Mouse (Mus musculus) ES-Bruce4 (cell line): Measurements from ENCODE around the gene Pomp. TPM values are rescaled to one million over a fixed set of nuclear protein-coding genes. Genes with fewer than 3 reads are reported as not detected.

ENCODE experiments used
- H3K27ac ChIP-seq: 2 replicates; pipeline ENCODE4 v1.5.1; 2012; ENCODE audit warnings: low read length, inconsistent platforms; ENCODE audit not compliant: insufficient read depth
- H3K27me3 ChIP-seq: 2 replicates; pipeline ENCODE4 v1.6.1; 2012; ENCODE audit warnings: mild to moderate bottlenecking, low read length, inconsistent platforms; ENCODE audit not compliant: control insufficient read depth, poor library complexity, insufficient read depth, severe bottlenecking
- H3K36me3 ChIP-seq: 2 replicates; pipeline ENCODE4 v1.6.1; 2012; ENCODE audit warnings: inconsistent platforms, mild to moderate bottlenecking, low read length, moderate library complexity; ENCODE audit not compliant: control insufficient read depth, poor library complexity, insufficient read depth, severe bottlenecking
- H3K4me1 ChIP-seq: one replicate; pipeline ENCODE4 v1.8.1; 2011; ENCODE audit warnings: low read length; ENCODE audit not compliant: control insufficient read depth, insufficient read depth
- H3K4me3 ChIP-seq: 2 replicates; pipeline ENCODE4 v1.5.1; 2011; ENCODE audit warnings: low read depth, mild to moderate bottlenecking, low read length
- H3K9ac ChIP-seq: 2 replicates; pipeline ENCODE4 v1.6.1; 2012; ENCODE audit warnings: low read depth, mild to moderate bottlenecking, inconsistent platforms; ENCODE audit not compliant: poor library complexity, severe bottlenecking
- H3K9me3 ChIP-seq: replicated peaks from 2 replicates; pipeline ENCODE4 v1.6.1; 2012; ENCODE audit warnings: mild to moderate bottlenecking, low read length, inconsistent platforms; ENCODE audit not compliant: control insufficient read depth, poor library complexity, insufficient read depth, severe bottlenecking
- CTCF ChIP-seq: IDR thresholded peaks from one replicate; pipeline ENCODE4 v1.8.1; 2011; ENCODE audit warnings: low read depth, low read length
- EP300 ChIP-seq: IDR thresholded peaks from 2 replicates; pipeline ENCODE4 v1.6.1; 2011; ENCODE audit warnings: low read depth, low read length; ENCODE audit not compliant: insufficient read depth
- POLR2A ChIP-seq: IDR thresholded peaks from one replicate; pipeline ENCODE4 v1.8.1; 2011; ENCODE audit warnings: low read length; ENCODE audit not compliant: insufficient read depth
- polyA plus RNA-seq: library from polyadenylated mRNA; stranded (reverse); fragments of >200 nt; gene quantifications from 2 replicates; pipeline ENCODE4 v1.2.4, GENCODE M21; 2011; ENCODE audit warnings: low read depth; ENCODE audit not compliant: missing spikeins, insufficient read depth, insufficient read length

Gene Pomp
- polyA plus RNA-seq, 1 experiment = 249 TPM

DNA sequence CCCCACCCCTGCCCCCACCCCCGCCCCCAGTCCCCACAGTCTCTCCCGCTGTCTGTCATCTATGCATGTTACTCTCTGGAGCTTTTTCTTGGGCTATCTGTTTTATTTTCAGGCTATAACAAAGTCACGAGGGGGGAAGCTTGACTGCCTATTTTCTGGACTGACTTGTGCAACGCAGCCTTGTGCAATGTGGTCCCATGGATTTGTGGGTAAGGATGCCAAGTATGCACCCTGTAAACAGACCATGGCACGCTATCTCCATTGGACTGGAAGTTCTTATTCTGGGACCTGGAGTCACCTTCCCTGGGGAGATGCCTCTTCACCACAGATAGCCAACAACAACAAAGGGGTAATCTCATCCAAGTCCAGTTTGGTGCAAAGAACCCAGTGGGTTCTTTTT lies 51.5 kb downstream of the Pomp start:
- Histone ChIP-seq H3K4me1 (peaks cover 3% of the 10 kb centered on the region), H3K27ac (no peak overlapping the region), H3K27me3 (no peaks in the 10 kb centered on the region), H3K36me3 (no peaks in the 10 kb centered on the region), H3K9me3 (0 out of 2 replicates have a peak, but pooled peaks cover 2% of the 10 kb centered on the region), H3K9ac (no peak overlapping the region), H3K4me3 (no peak overlapping the region)
- no peak for TF ChIP-seq CTCF
- no peak for TF ChIP-seq POLR2A
- TF ChIP-seq EP300 = no peak

DNA sequence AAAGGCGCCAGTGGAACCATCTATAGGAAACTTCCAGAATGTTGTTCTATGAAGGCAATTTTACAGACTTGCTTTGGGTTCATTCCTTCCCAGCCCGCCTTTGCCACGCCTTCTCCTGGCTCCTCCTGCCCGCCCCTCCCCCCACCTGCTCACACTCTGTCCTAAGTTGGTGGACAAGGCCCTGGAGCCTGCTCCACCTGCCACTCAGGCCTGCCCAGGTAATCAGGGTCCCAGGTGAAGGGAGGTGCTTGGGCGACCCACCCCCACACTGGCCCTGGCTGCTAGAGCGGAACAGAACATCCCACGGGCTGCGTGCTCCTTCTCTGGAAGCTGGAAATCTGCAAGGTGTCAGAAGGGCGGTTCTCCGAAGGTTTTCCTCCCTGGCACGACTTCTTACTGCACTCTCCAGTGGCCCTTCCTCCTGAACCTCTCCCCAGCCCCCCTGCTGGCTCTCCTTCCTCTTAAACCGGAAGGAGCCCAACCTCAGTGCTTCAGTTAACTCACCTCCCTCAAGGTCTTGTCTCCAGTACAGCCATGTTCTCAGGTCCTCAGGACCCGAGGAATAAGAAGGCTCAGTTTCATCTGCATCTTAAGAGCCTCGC lies 53.1 kb downstream of the Pomp start:
- Histone ChIP-seq H3K27me3 (no peaks in the 10 kb centered on the region), H3K27ac (no peak overlapping the region), H3K4me3 (peak overlapping the region; percentile 24; the same call in 1 of the 2 replicates), H3K36me3 (no peaks in the 10 kb centered on the region), H3K9ac (no peak overlapping the region), H3K4me1 (peaks cover 3% of the 10 kb centered on the region), H3K9me3 (no peaks in the 10 kb centered on the region)
- no peak for TF ChIP-seq EP300
- TF ChIP-seq POLR2A = no peak
- no peak for TF ChIP-seq CTCF

- no peak overlapping the region for H3K27ac ChIP-seq
- TF ChIP-seq POLR2A = no peak
- peak; percentile 50 for TF ChIP-seq CTCF
- no peak overlapping the region for H3K4me3 ChIP-seq
- H3K9me3 ChIP-seq = no peaks in the 10 kb centered on the region
- H3K27me3 ChIP-seq = no peaks in the 10 kb centered on the region
- H3K9ac ChIP-seq = no peak overlapping the region
- H3K4me1 ChIP-seq = peaks cover 3% of the 10 kb centered on the region
- no peaks in the 10 kb centered on the region for H3K36me3 ChIP-seq
Observed at GRCm38 (mm10) chr5:147915038-147915566, 54.8 kb downstream of the Pomp start.

- no peaks in the 10 kb centered on the region for H3K27me3 ChIP-seq
- no peak for TF ChIP-seq POLR2A
- no peak for TF ChIP-seq CTCF
- no peak for TF ChIP-seq EP300
- no peak overlapping the region for H3K4me3 ChIP-seq
- H3K9ac ChIP-seq = no peak overlapping the region
- H3K27ac ChIP-seq = no peak overlapping the region
- peaks cover 3% of the 10 kb centered on the region for H3K4me1 ChIP-seq
- no peaks in the 10 kb centered on the region for H3K36me3 ChIP-seq
- H3K9me3 ChIP-seq = no peaks in the 10 kb centered on the region
Observed at GRCm38 (mm10) chr5:147916171-147916570, 55.9 kb downstream of the Pomp start.

GRCm38 (mm10) chr5:147918044-147918846 lies 58.0 kb downstream of the Pomp start:
- Histone ChIP-seq H3K27me3 (no peaks in the 10 kb centered on the region), H3K9ac (no peak overlapping the region), H3K4me3 (no peak overlapping the region), H3K4me1 (peaks cover 3% of the 10 kb centered on the region), H3K36me3 (no peaks in the 10 kb centered on the region), H3K27ac (no peak overlapping the region), H3K9me3 (no peaks in the 10 kb centered on the region)
- TF ChIP-seq EP300 (no peak), POLR2A (no peak), CTCF (no peak)

- H3K36me3 ChIP-seq = no peaks in the 10 kb centered on the region
- no peaks in the 10 kb centered on the region for H3K27me3 ChIP-seq
- H3K9ac ChIP-seq = no peak overlapping the region
- TF ChIP-seq POLR2A (no peak), EP300 (no peak), CTCF (no peak)
- no peak overlapping the region for H3K27ac ChIP-seq
- H3K4me3 ChIP-seq = no peak overlapping the region
- H3K4me1 ChIP-seq = peaks cover 3% of the 10 kb centered on the region
- H3K9me3 ChIP-seq = no peaks in the 10 kb centered on the region
Observed at GRCm38 (mm10) chr5:147924621-147925020, 64.4 kb downstream of the Pomp start.

Other genes with a start within 250 kb of the Pomp start
- 23.4 and 25.8 TPM in 2 replicates for gene Flt1, start 134.4 kb upstream of the Pomp start, polyA plus RNA-seq
- 2.5 and 3.9 TPM in 2 replicates for gene Slc46a3, start 34.4 kb downstream of the Pomp start, polyA plus RNA-seq
- gene Mtus2, start 96.9 kb downstream of the Pomp start, polyA plus RNA-seq = 2.4 and 4.7 TPM in 2 replicates